Mouse (Mus musculus): ENCODE measurements at regions not wholly inside any gene's neighbourhood (a gene's known extent, or its start where the extent isn't known, plus 50 kb on each side); places are given as distances from the start of the nearest gene placed in this dataset.

DNA sequence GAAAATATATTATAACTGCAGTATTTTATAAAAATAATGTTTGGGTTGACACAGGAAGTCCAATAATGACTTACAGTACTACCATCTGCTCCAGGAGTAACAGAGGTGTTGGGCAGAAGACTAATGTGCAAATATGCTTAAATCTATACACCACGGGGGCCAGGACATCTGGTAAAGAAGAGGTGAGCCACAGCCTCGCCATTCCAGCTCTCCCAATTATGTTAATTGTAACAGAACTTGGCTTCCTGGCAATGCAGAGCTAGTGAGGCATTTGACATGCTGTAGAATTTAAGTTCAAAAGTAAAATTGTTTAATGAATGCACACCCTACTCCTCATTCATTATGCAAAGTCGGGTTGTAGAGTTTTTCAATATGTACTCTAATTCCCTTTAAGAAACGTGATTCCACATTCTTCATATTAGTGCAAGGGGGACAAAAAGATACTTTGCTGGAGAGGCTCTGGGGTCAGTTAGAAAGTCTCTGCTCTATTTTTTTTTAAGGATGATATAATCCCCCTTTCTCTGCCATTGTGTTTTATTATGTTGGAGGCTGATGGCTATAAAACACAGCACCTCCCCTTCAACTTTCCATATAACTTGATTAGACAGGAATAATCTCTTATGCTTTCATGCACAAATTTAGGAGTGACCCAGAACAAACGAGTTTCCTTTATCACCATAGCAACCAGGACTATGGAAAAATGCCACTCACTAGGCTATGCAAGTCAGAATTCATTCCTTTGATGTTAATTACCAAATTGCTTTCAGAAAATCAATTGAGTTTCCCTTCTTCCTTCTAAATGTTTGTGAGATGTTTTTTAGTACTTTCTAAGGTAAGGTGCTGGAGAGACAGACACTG, 188.8 kb upstream of the Tenm2 start:
- Histone ChIP-seq H3K27me3 (ENCODE audit: control insufficient read depth, insufficient read depth, insufficient read length) (no peaks in the 10 kb centered on the region), H3K36me3 (ENCODE audit: control insufficient read depth, insufficient read depth) (no peaks in the 10 kb centered on the region)
- no peak for TF ChIP-seq FOSL1 (IDR thresholded peaks at IDR 0.05; ENCODE audit: insufficient read depth, low read length, poor library complexity, severe bottlenecking)
- TF ChIP-seq CEBPB (IDR thresholded peaks at IDR 0.05; ENCODE audit: low read depth), result no peak
- no peak for TF ChIP-seq USF1 (IDR thresholded peaks at IDR 0.05; ENCODE audit: low read depth)

GRCm38 (mm10) chr11:37412868-37413267, 177.1 kb upstream of the Tenm2 start:
- Histone ChIP-seq H3K36me3 (ENCODE audit: control insufficient read depth, insufficient read depth) (no peaks in the 10 kb centered on the region), H3K27me3 (ENCODE audit: control insufficient read depth, insufficient read depth, insufficient read length) (no peaks in the 10 kb centered on the region), H3K79me3 (ENCODE audit: low read depth) (no peaks in the 10 kb centered on the region), H3K79me2 (ENCODE audit: control insufficient read depth, insufficient read depth) (no peaks in the 10 kb centered on the region), H3K4me3 (ENCODE audit: insufficient read depth, poor library complexity, severe bottlenecking) (no peak overlapping the region), H3ac (ENCODE audit: control insufficient read depth, insufficient read length, low read depth) (no peak overlapping the region)
- no peak for TF ChIP-seq USF1 (IDR thresholded peaks at IDR 0.05; ENCODE audit: low read depth)

More for the DNA sequence above, 188.8 kb upstream of the Tenm2 start:
- no peak overlapping the region for H3ac ChIP-seq (ENCODE audit: control insufficient read depth, insufficient read length, low read depth)
- no peak overlapping the region for H3K4me3 ChIP-seq (ENCODE audit: insufficient read depth, poor library complexity, severe bottlenecking)
- H3K79me3 ChIP-seq (ENCODE audit: low read depth), result no peaks in the 10 kb centered on the region
- no peaks in the 10 kb centered on the region for H3K79me2 ChIP-seq (ENCODE audit: control insufficient read depth, insufficient read depth)

DNA sequence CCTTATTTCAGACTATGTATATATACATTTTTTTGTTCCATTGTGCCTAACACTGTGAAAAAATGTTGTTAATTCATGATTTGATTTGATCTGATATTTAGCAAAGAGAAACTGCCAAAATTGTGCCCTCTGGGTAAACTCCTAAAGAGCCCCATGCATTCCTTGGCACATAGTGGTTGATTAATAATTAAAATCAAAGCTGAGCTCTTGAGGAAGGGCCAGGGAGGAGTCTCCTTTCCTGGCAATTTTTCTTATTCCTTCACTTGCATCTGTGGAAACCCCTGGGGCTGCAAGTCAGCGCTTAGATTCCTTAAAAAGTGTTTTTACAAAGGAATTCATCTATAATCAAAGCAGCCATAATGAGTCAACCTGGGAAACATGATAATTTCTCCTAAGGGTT, 132.2 kb upstream of the Tenm2 start:
- no peaks in the 10 kb centered on the region for H3K79me2 ChIP-seq (ENCODE audit: control insufficient read depth, insufficient read depth)
- H3K4me3 ChIP-seq (ENCODE audit: insufficient read depth, poor library complexity, severe bottlenecking), result no peak overlapping the region
- no peaks in the 10 kb centered on the region for H3K79me3 ChIP-seq (ENCODE audit: low read depth)
- H3ac ChIP-seq (ENCODE audit: control insufficient read depth, insufficient read length, low read depth), result no peak overlapping the region
- TF ChIP-seq MAX (IDR thresholded peaks at IDR 0.05) (no peak), MYOG (IDR thresholded peaks at IDR 0.05; ENCODE audit: control insufficient read depth, extremely low read depth, insufficient read length) (no peak), MYOD1 (IDR thresholded peaks at IDR 0.05; ENCODE audit: control insufficient read depth, insufficient read length, low read depth) (no peak), CEBPB (IDR thresholded peaks at IDR 0.05; ENCODE audit: low read depth) (no peak), USF1 (IDR thresholded peaks at IDR 0.05; ENCODE audit: low read depth) (no peak), FOSL1 (IDR thresholded peaks at IDR 0.05; ENCODE audit: insufficient read depth, low read length, poor library complexity, severe bottlenecking) (no peak), CTCF (IDR thresholded peaks at IDR 0.05; ENCODE audit: control insufficient read depth, insufficient read depth, insufficient read length) (no peak)
- no peaks in the 10 kb centered on the region for H3K27me3 ChIP-seq (ENCODE audit: control insufficient read depth, insufficient read depth, insufficient read length)
- H3K36me3 ChIP-seq (ENCODE audit: control insufficient read depth, insufficient read depth), result no peaks in the 10 kb centered on the region

DNA sequence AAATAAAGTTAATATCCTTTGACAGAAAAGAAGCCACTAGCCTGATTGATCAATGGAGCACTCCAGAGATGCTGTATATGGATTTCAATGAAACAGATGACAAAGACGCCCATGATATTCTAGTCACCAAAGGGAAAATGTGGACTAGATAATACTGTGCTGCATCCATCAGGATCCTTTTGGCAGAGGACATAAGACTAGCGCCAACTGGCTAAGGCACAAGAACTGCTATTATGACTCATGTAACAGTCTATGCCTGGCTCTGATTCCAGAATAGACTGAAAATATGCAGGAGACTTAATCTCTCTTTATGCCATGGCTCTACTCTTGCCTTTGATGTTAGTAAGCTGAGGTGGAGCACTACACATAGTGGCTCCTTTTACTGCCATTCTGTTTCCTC, 128.7 kb upstream of the Tenm2 start:
- Histone ChIP-seq H3K4me3 (ENCODE audit: insufficient read depth, poor library complexity, severe bottlenecking) (no peak overlapping the region), H3ac (ENCODE audit: control insufficient read depth, insufficient read length, low read depth) (no peak overlapping the region), H3K79me3 (ENCODE audit: low read depth) (no peaks in the 10 kb centered on the region), H3K79me2 (ENCODE audit: control insufficient read depth, insufficient read depth) (no peaks in the 10 kb centered on the region), H3K36me3 (ENCODE audit: control insufficient read depth, insufficient read depth) (no peaks in the 10 kb centered on the region), H3K27me3 (ENCODE audit: control insufficient read depth, insufficient read depth, insufficient read length) (no peaks in the 10 kb centered on the region)
- TF ChIP-seq MAX (IDR thresholded peaks at IDR 0.05) (no peak), CTCF (IDR thresholded peaks at IDR 0.05; ENCODE audit: control insufficient read depth, insufficient read depth, insufficient read length) (no peak), FOSL1 (IDR thresholded peaks at IDR 0.05; ENCODE audit: insufficient read depth, low read length, poor library complexity, severe bottlenecking) (no peak), MYOD1 (IDR thresholded peaks at IDR 0.05; ENCODE audit: control insufficient read depth, insufficient read length, low read depth) (no peak), CEBPB (IDR thresholded peaks at IDR 0.05; ENCODE audit: low read depth) (no peak), USF1 (IDR thresholded peaks at IDR 0.05; ENCODE audit: low read depth) (no peak), MYOG (IDR thresholded peaks at IDR 0.05; ENCODE audit: control insufficient read depth, extremely low read depth, insufficient read length) (no peak)

- H3K36me3 ChIP-seq (ENCODE audit: control insufficient read depth, insufficient read depth), result no peaks in the 10 kb centered on the region
- TF ChIP-seq MYOD1 (IDR thresholded peaks at IDR 0.05; ENCODE audit: control insufficient read depth, insufficient read length, low read depth) (no peak), MAX (IDR thresholded peaks at IDR 0.05) (no peak), CTCF (IDR thresholded peaks at IDR 0.05; ENCODE audit: control insufficient read depth, insufficient read depth, insufficient read length) (no peak), USF1 (IDR thresholded peaks at IDR 0.05; ENCODE audit: low read depth) (no peak), CEBPB (IDR thresholded peaks at IDR 0.05; ENCODE audit: low read depth) (no peak), FOSL1 (IDR thresholded peaks at IDR 0.05; ENCODE audit: insufficient read depth, low read length, poor library complexity, severe bottlenecking) (no peak), MYOG (IDR thresholded peaks at IDR 0.05; ENCODE audit: control insufficient read depth, extremely low read depth, insufficient read length) (no peak)
- H3ac ChIP-seq (ENCODE audit: control insufficient read depth, insufficient read length, low read depth), result no peak overlapping the region
- H3K79me3 ChIP-seq (ENCODE audit: low read depth), result no peaks in the 10 kb centered on the region
- no peak overlapping the region for H3K4me3 ChIP-seq (ENCODE audit: insufficient read depth, poor library complexity, severe bottlenecking)
- no peaks in the 10 kb centered on the region for H3K27me3 ChIP-seq (ENCODE audit: control insufficient read depth, insufficient read depth, insufficient read length)
- no peaks in the 10 kb centered on the region for H3K79me2 ChIP-seq (ENCODE audit: control insufficient read depth, insufficient read depth)
Measured at GRCm38 (mm10) chr11:37355074-37355473, 119.3 kb upstream of the Tenm2 start.

DNA sequence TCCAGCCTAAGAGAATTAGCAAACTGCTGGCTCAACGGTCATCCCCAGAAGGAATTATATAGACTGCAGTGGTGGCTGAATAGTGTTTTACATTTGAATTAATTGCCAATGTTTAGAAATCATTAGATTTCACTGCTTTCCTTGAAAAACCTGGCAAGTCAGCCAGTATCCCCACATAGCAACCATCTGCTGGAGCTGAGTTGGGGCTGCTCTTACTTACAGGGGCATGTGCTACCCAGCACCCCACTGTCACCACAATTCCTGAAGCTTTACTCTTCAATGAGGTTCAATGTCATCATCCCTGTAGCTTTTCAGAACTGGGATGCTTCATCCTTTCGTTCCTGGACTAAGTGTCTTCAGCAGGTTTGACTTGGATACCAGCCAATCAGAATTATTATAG, 73.9 kb upstream of the Tenm2 start:
- no peaks in the 10 kb centered on the region for H3K79me2 ChIP-seq (ENCODE audit: control insufficient read depth, insufficient read depth)
- no peaks in the 10 kb centered on the region for H3K36me3 ChIP-seq (ENCODE audit: control insufficient read depth, insufficient read depth)
- no peak overlapping the region for H3ac ChIP-seq (ENCODE audit: control insufficient read depth, insufficient read length, low read depth)
- no peaks in the 10 kb centered on the region for H3K27me3 ChIP-seq (ENCODE audit: control insufficient read depth, insufficient read depth, insufficient read length)
- TF ChIP-seq MYOG (IDR thresholded peaks at IDR 0.05; ENCODE audit: control insufficient read depth, extremely low read depth, insufficient read length), result no peak
- no peak for TF ChIP-seq MAX (IDR thresholded peaks at IDR 0.05)
- TF ChIP-seq USF1 (IDR thresholded peaks at IDR 0.05; ENCODE audit: low read depth), result no peak
- no peak for TF ChIP-seq MYOD1 (IDR thresholded peaks at IDR 0.05; ENCODE audit: control insufficient read depth, insufficient read length, low read depth)
- no peak overlapping the region for H3K4me3 ChIP-seq (ENCODE audit: insufficient read depth, poor library complexity, severe bottlenecking)
- no peaks in the 10 kb centered on the region for H3K79me3 ChIP-seq (ENCODE audit: low read depth)

All from C2C12 (cell line).